Mouse (Mus musculus) liver, embryonic 13.5 days (tissue): ENCODE measurements at regions not wholly inside any gene's neighbourhood (a gene's known extent, or its start where the extent isn't known, plus 50 kb on each side); places are given as distances from the start of the nearest gene placed in this dataset.

ENCODE experiments used
- ATAC-seq: fragments of 200-750 bp; cut with Nextera tagmentation; 2 replicates; pipeline ENCODE4 v1.8.0; 2017; ENCODE audit warnings: low read depth, mild to moderate bottlenecking, moderate number of reproducible peaks, moderate library complexity
- DNase-seq: peaks from one replicate; pipeline ENCODE4 v3.0.0; 2022
- H3K27ac ChIP-seq: fragments of 300-500 bp; sonication (generic); 2 replicates; pipeline ENCODE4 v1.5.1; 2015; ENCODE audit warnings: moderate library complexity, mild to moderate bottlenecking, inconsistent platforms
- H3K27me3 ChIP-seq: fragments of 300-500 bp; sonication (generic); 2 replicates; pipeline ENCODE4 v1.6.1; 2015; ENCODE audit warnings: mild to moderate bottlenecking, inconsistent platforms
- H3K36me3 ChIP-seq: fragments of 300-500 bp; sonication (generic); 2 replicates; pipeline ENCODE4 v1.6.1; 2015; ENCODE audit warnings: mild to moderate bottlenecking, inconsistent platforms
- H3K4me1 ChIP-seq: fragments of 300-500 bp; sonication (generic); replicated peaks from 2 replicates; pipeline ENCODE4 v1.6.1; 2015; ENCODE audit warnings: inconsistent platforms
- H3K4me2 ChIP-seq: fragments of 300-500 bp; sonication (generic); 2 replicates; pipeline ENCODE4 v1.6.1; 2015; ENCODE audit warnings: inconsistent platforms, mild to moderate bottlenecking, moderate library complexity
- H3K4me3 ChIP-seq: fragments of 300-500 bp; sonication (generic); replicated peaks from 2 replicates; pipeline ENCODE4 v1.5.1; 2015; ENCODE audit warnings: mild to moderate bottlenecking, inconsistent platforms
- H3K9ac ChIP-seq: fragments of 300-500 bp; sonication (generic); 2 replicates; pipeline ENCODE4 v1.6.1; 2015; ENCODE audit warnings: mild to moderate bottlenecking, inconsistent platforms
- H3K9me3 ChIP-seq: fragments of 300-500 bp; sonication (generic); replicated peaks from 2 replicates; pipeline ENCODE4 v1.6.1; 2016; ENCODE audit warnings: inconsistent platforms
- WGBS: fragments of 180-500 bp; shearing (Covaris S2); methylation state at CpG from one replicate; pipeline ENCODE4 v1.1.7; 2015; ENCODE audit not compliant: insufficient replicate concordance; 5-methylcytosine and 5-hydroxymethylcytosine counted together

GRCm38 (mm10) chr10:98838926-98839679, 75.1 kb upstream of the Atp2b1 start:
- H3K4me2 ChIP-seq, result no peak overlapping the region
- H3K36me3 ChIP-seq, result no peaks in the 10 kb centered on the region
- no peak overlapping the region for H3K9ac ChIP-seq
- no peak overlapping the region for H3K4me3 ChIP-seq
- WGBS, result 85% methylated on average over 8 of the region's 8 CpGs
- peaks cover 15% of the 10 kb centered on the region for H3K4me1 ChIP-seq
- H3K27ac ChIP-seq, result no peak overlapping the region
- H3K27me3 ChIP-seq, result no peaks in the 10 kb centered on the region
- DNase-seq (no peak), ATAC-seq (no peak)
- H3K9me3 ChIP-seq, result no peaks in the 10 kb centered on the region

- H3K36me3 ChIP-seq, result no peaks in the 10 kb centered on the region
- peaks cover 15% of the 10 kb centered on the region for H3K4me1 ChIP-seq
- 87% methylated on average over 11 of the region's 11 CpGs for WGBS
- DNase-seq (no peak), ATAC-seq (no peak)
- H3K4me3 ChIP-seq, result no peak overlapping the region
- no peaks in the 10 kb centered on the region for H3K27me3 ChIP-seq
- no peaks in the 10 kb centered on the region for H3K9me3 ChIP-seq
- no peak overlapping the region for H3K9ac ChIP-seq
- no peak overlapping the region for H3K27ac ChIP-seq
- no peak overlapping the region for H3K4me2 ChIP-seq
Observed at GRCm38 (mm10) chr10:98839963-98840362, 74.2 kb upstream of the Atp2b1 start.

- H3K27ac ChIP-seq, result no peak overlapping the region
- H3K27me3 ChIP-seq, result no peaks in the 10 kb centered on the region
- no peak overlapping the region for H3K4me3 ChIP-seq
- H3K4me2 ChIP-seq, result no peak overlapping the region
- ATAC-seq (no peak), DNase-seq (no peak)
- H3K36me3 ChIP-seq, result no peaks in the 10 kb centered on the region
- H3K9ac ChIP-seq, result no peak overlapping the region
- 68% methylated on average over 8 of the region's 8 CpGs for WGBS
- peaks cover 15% of the 10 kb centered on the region for H3K4me1 ChIP-seq
- no peaks in the 10 kb centered on the region for H3K9me3 ChIP-seq
Observed at GRCm38 (mm10) chr10:98840411-98840810, 73.8 kb upstream of the Atp2b1 start.

- H3K9me3 ChIP-seq, result no peaks in the 10 kb centered on the region
- H3K27ac ChIP-seq, result no peak overlapping the region
- no peak overlapping the region for H3K4me3 ChIP-seq
- H3K27me3 ChIP-seq, result no peaks in the 10 kb centered on the region
- ATAC-seq (no peak), DNase-seq (no peak)
- no peak overlapping the region for H3K4me2 ChIP-seq
- H3K9ac ChIP-seq, result no peak overlapping the region
- no peaks in the 10 kb centered on the region for H3K36me3 ChIP-seq
- peaks cover 15% of the 10 kb centered on the region for H3K4me1 ChIP-seq
- 75% methylated on average over 13 of the region's 13 CpGs for WGBS
Observed at GRCm38 (mm10) chr10:98840957-98841831, 73.0 kb upstream of the Atp2b1 start.

DNA sequence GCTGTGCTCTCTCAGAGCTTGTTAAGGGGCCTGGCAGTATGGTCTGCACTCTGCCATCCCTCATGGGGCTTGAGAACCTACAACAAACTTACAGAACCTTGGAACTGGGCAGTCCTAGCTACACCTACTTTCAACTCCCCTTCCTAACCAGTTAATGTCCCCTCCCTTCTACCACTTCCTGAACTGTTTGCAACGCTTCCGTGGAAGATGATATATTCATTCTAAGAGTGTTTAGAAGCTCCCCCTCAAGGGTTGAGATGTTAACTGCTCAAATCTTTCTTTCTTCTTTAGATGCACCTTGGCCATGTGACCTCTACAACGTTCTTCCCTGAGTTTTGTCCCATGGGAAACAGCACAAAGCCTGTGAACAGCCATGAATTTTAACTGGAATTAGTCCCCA, 72.3 kb upstream of the Atp2b1 start:
- H3K9ac ChIP-seq, result no peak overlapping the region
- no peak for ATAC-seq
- no peaks in the 10 kb centered on the region for H3K36me3 ChIP-seq
- no peak overlapping the region for H3K27ac ChIP-seq
- DNase-seq, result no peak
- H3K9me3 ChIP-seq, result no peaks in the 10 kb centered on the region
- H3K4me1 ChIP-seq, result peaks cover 15% of the 10 kb centered on the region
- WGBS, result 57% methylated on average over 3 of the region's 3 CpGs
- no peak overlapping the region for H3K4me2 ChIP-seq
- no peaks in the 10 kb centered on the region for H3K27me3 ChIP-seq
- no peak overlapping the region for H3K4me3 ChIP-seq

DNA sequence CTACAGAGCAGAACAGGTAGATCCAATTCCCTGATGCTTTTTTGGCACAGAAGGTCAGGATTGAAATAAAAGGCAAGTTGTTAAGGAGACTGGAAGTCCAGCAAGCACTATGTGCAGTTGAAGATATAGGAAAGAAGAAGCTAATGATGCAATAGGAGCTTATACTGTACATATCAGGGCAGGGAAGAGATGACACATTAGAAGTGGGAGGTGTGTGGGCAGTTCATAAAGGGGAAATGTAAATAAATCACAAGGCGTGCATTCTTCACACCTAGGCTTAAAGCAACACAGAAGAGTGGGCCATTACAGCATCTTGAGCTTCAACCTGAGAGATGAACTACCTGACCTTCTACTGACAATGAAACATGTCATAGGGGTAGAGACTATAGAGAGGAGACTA, 71.5 kb upstream of the Atp2b1 start:
- H3K4me3 ChIP-seq, result no peak overlapping the region
- no peaks in the 10 kb centered on the region for H3K27me3 ChIP-seq
- no peaks in the 10 kb centered on the region for H3K9me3 ChIP-seq
- 78% methylated on average over 1 of the region's 1 CpGs for WGBS
- H3K4me2 ChIP-seq, result no peak overlapping the region
- no peak overlapping the region for H3K27ac ChIP-seq
- H3K36me3 ChIP-seq, result no peaks in the 10 kb centered on the region
- H3K4me1 ChIP-seq, result peaks cover 12% of the 10 kb centered on the region
- no peak overlapping the region for H3K9ac ChIP-seq
- ATAC-seq (no peak), DNase-seq (no peak)

- no peak overlapping the region for H3K4me2 ChIP-seq
- no peak overlapping the region for H3K4me3 ChIP-seq
- DNase-seq, result no peak
- H3K27me3 ChIP-seq, result no peaks in the 10 kb centered on the region
- H3K27ac ChIP-seq, result no peak overlapping the region
- H3K9ac ChIP-seq, result no peak overlapping the region
- no peak for ATAC-seq
- H3K36me3 ChIP-seq, result no peaks in the 10 kb centered on the region
- H3K4me1 ChIP-seq, result peaks cover 4% of the 10 kb centered on the region; the same call in 1 of the 2 replicates
- no peaks in the 10 kb centered on the region for H3K9me3 ChIP-seq
- 51% methylated on average over 3 of the region's 3 CpGs for WGBS
Observed at GRCm38 (mm10) chr10:98849851-98850250, 64.4 kb upstream of the Atp2b1 start.

- ATAC-seq, result no peak
- H3K4me2 ChIP-seq, result no peak overlapping the region
- H3K9me3 ChIP-seq, result no peaks in the 10 kb centered on the region
- H3K9ac ChIP-seq, result no peak overlapping the region
- H3K27me3 ChIP-seq, result no peaks in the 10 kb centered on the region
- H3K4me1 ChIP-seq, result peaks cover 24% of the 10 kb centered on the region
- no peaks in the 10 kb centered on the region for H3K36me3 ChIP-seq
- H3K4me3 ChIP-seq, result no peak overlapping the region
- H3K27ac ChIP-seq, result no peak overlapping the region
- no peak for DNase-seq
- 29% methylated on average over 3 of the region's 3 CpGs for WGBS
Observed at GRCm38 (mm10) chr10:98857395-98857794, 56.8 kb upstream of the Atp2b1 start.

DNA sequence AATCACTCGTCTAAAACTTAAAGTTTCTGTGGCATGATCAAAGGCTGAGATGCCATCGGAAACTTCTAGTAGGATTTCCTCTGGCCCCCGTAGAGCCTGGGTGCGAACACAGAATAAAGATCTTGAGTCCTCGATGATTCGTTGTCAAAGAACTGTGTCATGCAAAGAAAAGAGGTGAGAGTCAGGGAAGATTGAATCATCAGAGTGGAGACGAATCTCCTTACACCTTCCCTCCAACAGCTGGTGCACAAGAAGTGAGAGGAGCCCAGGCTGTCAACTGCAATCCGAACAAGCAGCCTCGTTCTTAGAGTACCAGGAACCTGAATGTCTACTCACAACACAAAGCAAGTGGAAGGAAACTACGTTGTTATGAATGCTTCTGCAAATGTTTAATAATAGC, 52.7 kb upstream of the Atp2b1 start:
- WGBS, result 77% methylated on average over 10 of the region's 10 CpGs
- no peak for DNase-seq
- no peaks in the 10 kb centered on the region for H3K9me3 ChIP-seq

GRCm38 (mm10) chr10:98862712-98863111, 51.5 kb upstream of the Atp2b1 start:
- Histone ChIP-seq H3K4me2 (0 out of 2 replicates have a peak overlapping the region, but pooled peaks have one; percentile 0), H3K4me3 (no peak overlapping the region), H3K4me1 (peaks cover 28% of the 10 kb centered on the region), H3K27me3 (no peaks in the 10 kb centered on the region), H3K36me3 (no peaks in the 10 kb centered on the region), H3K9me3 (no peaks in the 10 kb centered on the region), H3K9ac (no peak overlapping the region), H3K27ac (peak overlapping the region; percentile 16; the same call in 1 of the 2 replicates)
- ATAC-seq (peak; percentile 85), DNase-seq (peak; percentile 20)
- 16% methylated on average over 4 of the region's 4 CpGs for WGBS

More for the DNA sequence above, 52.7 kb upstream of the Atp2b1 start:
- no peaks in the 10 kb centered on the region for H3K27me3 ChIP-seq
- H3K9ac ChIP-seq, result no peak overlapping the region
- peaks cover 28% of the 10 kb centered on the region for H3K4me1 ChIP-seq
- H3K4me3 ChIP-seq, result no peak overlapping the region
- no peak for ATAC-seq
- H3K36me3 ChIP-seq, result no peaks in the 10 kb centered on the region
- H3K27ac ChIP-seq, result no peak overlapping the region
- no peak overlapping the region for H3K4me2 ChIP-seq

DNA sequence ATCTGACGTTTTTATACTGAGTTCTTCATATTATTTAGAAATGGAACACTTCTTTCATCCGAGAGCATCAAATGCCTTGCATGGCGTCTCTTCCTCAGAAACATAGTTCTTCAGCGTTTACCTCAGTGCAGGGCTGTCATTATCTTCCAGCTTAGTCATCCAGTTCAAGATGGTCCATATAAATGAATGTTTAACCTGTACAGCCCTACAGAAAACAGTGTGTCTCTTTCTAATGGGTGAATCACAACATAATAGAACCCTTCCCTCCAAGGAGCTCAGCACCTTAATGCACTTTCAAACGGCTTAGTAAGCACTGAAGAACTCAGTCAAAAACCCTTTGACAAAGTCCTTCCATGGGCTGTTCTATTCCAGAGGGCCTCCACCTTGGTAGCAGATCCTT, 49.8 kb upstream of the Atp2b1 start:
- Histone ChIP-seq H3K9ac (no peak overlapping the region), H3K9me3 (no peaks in the 10 kb centered on the region), H3K27me3 (no peaks in the 10 kb centered on the region), H3K36me3 (no peaks in the 10 kb centered on the region), H3K4me3 (no peak overlapping the region), H3K4me2 (no peak overlapping the region), H3K27ac (no peak overlapping the region; the same call in 1 of the 2 replicates), H3K4me1 (peaks cover 28% of the 10 kb centered on the region)
- DNase-seq (no peak), ATAC-seq (no peak)
- WGBS, result 70% methylated on average over 5 of the region's 5 CpGs
